Mouse (Mus musculus): Measurements from ENCODE around the gene Tle3. TPM values are rescaled to one million over a fixed set of nuclear protein-coding genes. Genes with fewer than 3 reads are reported as not detected.

Gene Tle3
- polyA plus RNA-seq, 2 experiments = 45.1 to 113 TPM

DNA sequence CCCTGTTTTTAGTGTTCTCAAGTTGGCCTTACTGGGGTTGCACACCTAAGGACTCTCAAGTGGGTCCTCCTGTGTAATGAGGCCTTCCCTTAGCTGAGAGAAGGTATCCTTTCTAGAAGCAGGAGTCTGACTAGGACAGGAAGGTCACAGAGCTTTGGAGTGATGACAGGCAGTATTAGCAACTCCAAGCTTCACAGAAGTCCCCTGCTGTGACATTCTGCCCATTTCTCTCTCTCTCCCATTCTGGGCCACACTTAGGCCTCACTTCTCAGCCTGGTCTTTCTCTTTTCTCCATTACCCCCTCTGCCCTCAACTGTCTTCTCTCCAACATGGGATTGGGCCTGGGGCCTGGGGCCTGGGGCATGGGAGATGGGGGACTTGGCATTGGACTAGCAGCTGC is 36.0 kb upstream of the Tle3 start:
- no peak overlapping the region for H3K4me2 ChIP-seq (replicated peaks; ENCODE audit: low read depth, low read length, severe bottlenecking)
- no peaks in the 10 kb centered on the region for H3K36me3 ChIP-seq (ENCODE audit: control insufficient read depth, insufficient read depth, low read length)
- H3K27me3 ChIP-seq (ENCODE audit: control insufficient read depth, insufficient read depth, low read length) = 0 out of 2 replicates have a peak, but pooled peaks cover 9% of the 10 kb centered on the region
- ATAC-seq (ENCODE audit: low FRiP score, low read depth) = no peak
- peaks cover 32% of the 10 kb centered on the region for H3K4me1 ChIP-seq (ENCODE audit: control insufficient read depth, insufficient read depth, low read length)
- H3K9me3 ChIP-seq (ENCODE audit: control insufficient read depth, low read length) = no peaks in the 10 kb centered on the region
- no peak overlapping the region for H3K27ac ChIP-seq (replicated peaks; ENCODE audit: low read depth, low read length)
- TF ChIP-seq POLR2A (IDR thresholded peaks at IDR 0.05; ENCODE audit: borderline replicate concordance, extremely low read depth, insufficient read depth, insufficient read length) = no peak
- no peak overlapping the region for H3K9ac ChIP-seq (ENCODE audit: low read depth, low read length, severe bottlenecking)
- no peak for DNase-seq (ENCODE audit: low spot score)
- no peak overlapping the region for H3K4me3 ChIP-seq (replicated peaks; ENCODE audit: low read length)

DNA sequence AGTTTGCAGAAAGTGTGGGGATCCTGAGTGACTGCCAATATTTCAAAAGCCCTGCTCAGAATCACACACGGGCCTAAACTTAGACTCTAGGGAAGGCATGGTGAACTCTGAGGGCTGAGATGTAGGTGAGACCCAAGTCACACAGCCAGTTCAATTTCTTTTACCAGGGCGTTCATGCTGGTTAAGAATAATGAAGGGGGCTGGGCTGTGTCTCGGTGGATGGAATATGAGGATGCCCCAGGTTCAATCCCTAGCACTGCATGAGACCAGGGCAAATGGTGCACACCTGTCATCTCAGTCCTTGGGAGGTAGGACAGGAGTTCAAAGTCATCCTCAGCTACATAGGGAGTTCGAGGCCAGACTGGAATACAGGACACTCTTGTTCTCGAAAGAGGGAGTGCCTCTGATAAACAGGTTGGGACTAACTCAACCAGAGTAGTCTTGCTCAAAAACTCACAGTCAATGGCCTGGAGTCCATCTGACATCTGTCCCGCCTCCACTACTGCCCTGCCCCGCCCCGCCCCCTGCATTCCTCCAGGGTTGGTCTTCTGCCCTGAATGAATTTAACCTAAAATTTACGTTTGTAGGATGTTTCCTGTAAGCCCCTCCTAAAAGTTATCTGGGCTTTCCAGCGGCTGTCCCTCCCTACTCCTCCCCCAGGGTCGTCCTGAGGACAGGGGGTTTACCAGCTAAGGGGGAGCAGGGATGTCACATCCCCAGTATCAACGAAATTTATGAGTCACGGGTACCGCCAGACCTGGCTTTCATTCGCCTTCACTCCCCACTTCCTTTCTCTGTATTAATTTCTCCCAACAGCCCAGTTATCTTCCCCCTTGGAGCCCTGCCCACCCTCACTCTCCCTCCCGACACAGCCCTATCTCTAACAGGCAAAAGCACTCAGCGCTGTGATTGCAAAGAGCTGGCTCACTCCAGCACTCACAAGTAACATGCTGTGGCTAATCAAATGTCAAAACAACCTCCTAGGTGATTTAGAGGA is 35.3 kb upstream of the Tle3 start:
- H3K4me2 ChIP-seq (replicated peaks; ENCODE audit: low read depth, low read length, severe bottlenecking) = no peak overlapping the region
- 0 out of 2 replicates have a peak, but pooled peaks cover 9% of the 10 kb centered on the region for H3K27me3 ChIP-seq (ENCODE audit: control insufficient read depth, insufficient read depth, low read length)
- DNase-seq (ENCODE audit: low spot score) = peak; percentile 60
- H3K9ac ChIP-seq (ENCODE audit: low read depth, low read length, severe bottlenecking) = no peak overlapping the region
- no peak for TF ChIP-seq POLR2A (IDR thresholded peaks at IDR 0.05; ENCODE audit: borderline replicate concordance, extremely low read depth, insufficient read depth, insufficient read length)
- 31% methylated on average over 17 of the region's 17 CpGs for WGBS
- peaks cover 33% of the 10 kb centered on the region for H3K4me1 ChIP-seq (ENCODE audit: control insufficient read depth, insufficient read depth, low read length)
- ATAC-seq (ENCODE audit: low FRiP score, low read depth) = no peak
- no peak overlapping the region for H3K27ac ChIP-seq (replicated peaks; ENCODE audit: low read depth, low read length)
- H3K36me3 ChIP-seq (ENCODE audit: control insufficient read depth, insufficient read depth, low read length) = no peaks in the 10 kb centered on the region
- H3K4me3 ChIP-seq (replicated peaks; ENCODE audit: low read length) = no peak overlapping the region
- H3K9me3 ChIP-seq (ENCODE audit: control insufficient read depth, low read length) = no peaks in the 10 kb centered on the region

DNA sequence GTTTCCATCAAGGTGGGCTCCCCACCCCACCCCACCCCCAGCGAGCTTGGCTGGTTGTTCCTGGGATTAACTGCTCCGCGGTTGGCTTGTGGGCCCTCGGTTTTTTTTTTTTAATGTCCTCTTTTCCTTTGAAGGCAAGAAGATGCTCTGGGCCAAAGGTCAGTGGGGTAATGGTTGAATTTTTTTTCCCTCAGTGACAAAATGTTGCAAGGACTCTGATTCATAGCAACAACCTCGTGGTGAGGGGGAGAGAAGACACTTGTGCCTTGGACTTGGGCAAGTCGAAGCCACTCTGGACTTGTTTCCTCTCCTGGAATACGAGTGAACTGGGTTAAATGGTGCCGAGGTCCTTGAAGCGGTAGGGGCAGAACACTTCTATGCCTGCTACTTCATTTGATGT is 34.5 kb upstream of the Tle3 start:
- no peaks in the 10 kb centered on the region for H3K9me3 ChIP-seq (ENCODE audit: control insufficient read depth, low read length)
- no peak overlapping the region for H3K27ac ChIP-seq (replicated peaks; ENCODE audit: low read depth, low read length)
- ATAC-seq (ENCODE audit: low FRiP score, low read depth) (no peak), DNase-seq (ENCODE audit: low spot score) (no peak)
- 0 out of 2 replicates have a peak, but pooled peaks cover 9% of the 10 kb centered on the region for H3K27me3 ChIP-seq (ENCODE audit: control insufficient read depth, insufficient read depth, low read length)
- 8% methylated on average over 9 of the region's 9 CpGs for WGBS
- peaks cover 37% of the 10 kb centered on the region for H3K4me1 ChIP-seq (ENCODE audit: control insufficient read depth, insufficient read depth, low read length)
- H3K4me3 ChIP-seq (replicated peaks; ENCODE audit: low read length) = no peak overlapping the region
- no peak overlapping the region for H3K4me2 ChIP-seq (replicated peaks; ENCODE audit: low read depth, low read length, severe bottlenecking)
- no peak for TF ChIP-seq POLR2A (IDR thresholded peaks at IDR 0.05; ENCODE audit: borderline replicate concordance, extremely low read depth, insufficient read depth, insufficient read length)
- H3K36me3 ChIP-seq (ENCODE audit: control insufficient read depth, insufficient read depth, low read length) = no peaks in the 10 kb centered on the region
- no peak overlapping the region for H3K9ac ChIP-seq (ENCODE audit: low read depth, low read length, severe bottlenecking)

DNA sequence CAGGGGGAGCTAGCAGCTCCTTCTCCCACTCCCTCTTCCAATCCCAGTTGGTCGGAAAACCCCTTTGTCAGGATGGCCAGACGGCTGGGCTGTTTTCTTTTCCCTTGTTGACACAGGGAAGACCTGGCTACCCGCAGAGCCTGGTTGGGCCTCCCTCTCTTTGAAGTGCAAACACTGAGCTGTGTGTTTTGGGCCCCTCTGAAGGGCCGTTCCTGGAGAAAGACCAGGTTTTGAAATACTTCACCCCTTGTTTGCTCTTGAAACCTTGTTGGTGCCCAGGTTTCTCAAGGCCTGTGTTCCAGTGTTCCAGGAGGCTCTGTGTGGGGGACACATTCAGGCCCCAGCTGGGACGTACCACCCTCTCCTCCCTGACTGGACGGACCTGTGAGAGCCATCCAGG is 32.9 kb upstream of the Tle3 start:
- no peak for ATAC-seq (ENCODE audit: low FRiP score, low read depth)
- TF ChIP-seq POLR2A (IDR thresholded peaks at IDR 0.05; ENCODE audit: borderline replicate concordance, extremely low read depth, insufficient read depth, insufficient read length) = no peak

DNA sequence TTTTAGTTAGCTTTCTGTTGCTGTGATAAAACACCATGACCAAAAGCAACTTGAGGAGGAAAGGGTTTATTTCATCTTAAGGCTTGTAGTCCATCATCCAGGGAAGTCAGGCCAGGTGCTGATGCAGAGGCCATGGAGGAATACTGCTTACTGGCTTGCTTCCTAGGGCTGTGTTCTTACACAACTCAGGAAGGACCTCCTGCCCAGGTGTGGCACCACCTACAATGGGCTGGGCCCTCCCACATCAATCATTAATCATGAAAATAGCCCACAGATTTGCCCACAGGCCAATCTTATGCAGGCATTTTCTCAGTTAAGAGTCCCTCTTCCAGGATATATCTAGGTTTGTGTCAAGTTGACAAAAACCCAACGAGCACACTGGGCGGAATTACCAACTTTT is 31.8 kb upstream of the Tle3 start:
- 0 out of 2 replicates have a peak, but pooled peaks cover 9% of the 10 kb centered on the region for H3K27me3 ChIP-seq (ENCODE audit: control insufficient read depth, insufficient read depth, low read length)
- H3K36me3 ChIP-seq (ENCODE audit: control insufficient read depth, insufficient read depth, low read length) = no peaks in the 10 kb centered on the region
- DNase-seq (ENCODE audit: low spot score) (no peak), ATAC-seq (ENCODE audit: low FRiP score, low read depth) (no peak)
- peaks cover 37% of the 10 kb centered on the region for H3K4me1 ChIP-seq (ENCODE audit: control insufficient read depth, insufficient read depth, low read length)
- no peak overlapping the region for H3K4me3 ChIP-seq (replicated peaks; ENCODE audit: low read length)
- no peaks in the 10 kb centered on the region for H3K9me3 ChIP-seq (ENCODE audit: control insufficient read depth, low read length)
- H3K9ac ChIP-seq (ENCODE audit: low read depth, low read length, severe bottlenecking) = no peak overlapping the region
- H3K4me2 ChIP-seq (replicated peaks; ENCODE audit: low read depth, low read length, severe bottlenecking) = no peak overlapping the region
- no peak for TF ChIP-seq POLR2A (IDR thresholded peaks at IDR 0.05; ENCODE audit: borderline replicate concordance, extremely low read depth, insufficient read depth, insufficient read length)
- H3K27ac ChIP-seq (replicated peaks; ENCODE audit: low read depth, low read length) = no peak overlapping the region
- WGBS = 77% methylated on average over 2 of the region's 2 CpGs

More for the DNA sequence above, 32.9 kb upstream of the Tle3 start:
- Histone ChIP-seq H3K4me2 (replicated peaks; ENCODE audit: low read depth, low read length, severe bottlenecking) (no peak overlapping the region), H3K27ac (replicated peaks; ENCODE audit: low read depth, low read length) (no peak overlapping the region), H3K27me3 (ENCODE audit: control insufficient read depth, insufficient read depth, low read length) (0 out of 2 replicates have a peak, but pooled peaks cover 9% of the 10 kb centered on the region), H3K4me1 (ENCODE audit: control insufficient read depth, insufficient read depth, low read length) (peaks cover 37% of the 10 kb centered on the region), H3K9me3 (ENCODE audit: control insufficient read depth, low read length) (no peaks in the 10 kb centered on the region), H3K9ac (ENCODE audit: low read depth, low read length, severe bottlenecking) (no peak overlapping the region), H3K4me3 (replicated peaks; ENCODE audit: low read length) (no peak overlapping the region), H3K36me3 (ENCODE audit: control insufficient read depth, insufficient read depth, low read length) (no peaks in the 10 kb centered on the region)
- WGBS = 45% methylated on average over 4 of the region's 6 CpGs
- no peak for DNase-seq (ENCODE audit: low spot score)
